Mouse (Mus musculus): ENCODE data around the gene Mfsd1.

The Mfsd1 gene

DNA sequence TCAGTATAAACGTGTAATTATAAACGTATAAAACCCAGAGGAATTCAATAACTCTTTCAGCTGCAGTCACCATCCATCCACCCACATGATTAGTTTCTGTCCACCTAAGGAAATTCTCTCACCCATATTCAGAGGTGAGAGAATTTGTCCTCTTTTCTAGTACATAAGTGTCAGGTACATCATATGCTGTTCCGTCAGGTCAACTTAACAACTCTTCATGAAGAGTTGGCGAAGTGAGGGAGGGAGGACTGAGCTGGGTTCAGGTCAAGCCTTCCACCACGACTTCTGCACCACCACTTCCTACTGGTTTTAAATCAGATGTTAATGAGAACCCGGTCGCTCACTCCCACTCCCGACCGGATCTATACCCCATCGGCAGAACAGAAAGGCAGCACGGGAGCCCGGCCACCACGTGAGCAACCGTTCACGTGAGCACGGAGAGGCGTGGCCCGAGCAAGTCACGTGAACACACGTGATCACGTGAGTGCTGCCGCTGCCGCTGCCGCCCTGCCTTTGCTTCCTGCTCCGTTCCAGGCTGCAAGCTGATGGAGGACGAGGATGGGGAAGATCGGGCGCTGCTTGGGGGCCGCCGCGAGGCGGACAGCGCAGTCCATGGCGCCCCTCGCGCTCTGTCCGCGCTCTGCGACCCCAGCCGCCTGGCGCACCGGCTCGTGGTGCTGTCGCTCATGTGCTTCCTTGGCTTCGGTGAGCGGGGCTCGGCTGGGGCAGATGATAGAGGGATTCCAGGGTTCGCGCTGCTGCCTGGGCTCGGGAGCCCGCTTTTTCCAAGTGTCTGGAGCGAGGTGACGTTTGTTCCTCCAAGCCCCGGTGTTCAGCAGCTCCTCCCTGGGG is at the start of gene Mfsd1:
Gene Mfsd1, plus strand, starts transcription at position 469 of the 852 bp plus-strand sequence.
- DNase-seq (ENCODE audit: extremely low read depth, low read depth, low spot score) = peak; percentile 23

- no peak for DNase-seq (ENCODE audit: extremely low read depth, low read depth, low spot score)
Observed at GRCm38 (mm10) chr3:67543630-67544029, 38.9 kb upstream of the Mfsd1 start.

DNA sequence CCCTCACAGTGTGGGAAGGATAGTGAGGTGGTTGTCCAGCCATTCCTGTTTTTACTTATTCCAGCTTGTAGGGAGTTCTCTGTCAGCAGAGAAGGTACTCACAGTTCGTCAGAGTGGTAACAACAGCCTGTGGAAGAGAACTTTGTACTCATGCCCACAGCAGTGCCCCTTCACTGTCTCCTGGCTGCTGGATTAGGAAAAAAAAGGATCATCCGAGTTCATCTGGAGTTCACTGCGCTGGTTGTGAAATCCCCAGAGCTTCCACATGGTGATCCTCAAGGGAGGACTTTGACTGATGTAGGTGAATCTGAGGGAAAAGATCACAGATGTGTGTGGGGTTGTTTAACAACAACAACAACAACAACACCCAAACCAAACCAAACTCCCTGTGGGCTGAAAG is 31.3 kb upstream of the Mfsd1 start:
- no peak for DNase-seq (ENCODE audit: extremely low read depth, low read depth, low spot score)

DNA sequence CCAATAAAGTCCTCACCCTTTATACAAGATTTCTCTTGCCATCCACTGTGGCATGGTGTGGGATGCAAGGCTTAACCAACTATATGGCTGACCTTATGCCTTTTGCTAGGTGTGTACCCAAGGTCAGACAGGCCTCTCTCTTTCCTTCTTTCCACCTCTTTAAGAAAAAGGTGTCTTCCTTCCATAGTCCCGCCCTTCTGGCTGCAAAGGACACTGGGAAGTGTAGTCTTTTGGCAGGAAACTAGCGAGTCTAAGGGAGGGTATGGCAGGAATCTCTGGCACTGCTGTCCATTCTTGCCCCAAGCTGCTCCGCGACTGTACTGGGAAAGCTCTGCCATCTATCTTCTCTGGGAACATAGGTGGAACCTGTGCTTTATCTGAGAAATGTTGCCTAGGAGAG is 29.3 kb upstream of the Mfsd1 start:
- DNase-seq (ENCODE audit: extremely low read depth, low read depth, low spot score) = no peak

DNA sequence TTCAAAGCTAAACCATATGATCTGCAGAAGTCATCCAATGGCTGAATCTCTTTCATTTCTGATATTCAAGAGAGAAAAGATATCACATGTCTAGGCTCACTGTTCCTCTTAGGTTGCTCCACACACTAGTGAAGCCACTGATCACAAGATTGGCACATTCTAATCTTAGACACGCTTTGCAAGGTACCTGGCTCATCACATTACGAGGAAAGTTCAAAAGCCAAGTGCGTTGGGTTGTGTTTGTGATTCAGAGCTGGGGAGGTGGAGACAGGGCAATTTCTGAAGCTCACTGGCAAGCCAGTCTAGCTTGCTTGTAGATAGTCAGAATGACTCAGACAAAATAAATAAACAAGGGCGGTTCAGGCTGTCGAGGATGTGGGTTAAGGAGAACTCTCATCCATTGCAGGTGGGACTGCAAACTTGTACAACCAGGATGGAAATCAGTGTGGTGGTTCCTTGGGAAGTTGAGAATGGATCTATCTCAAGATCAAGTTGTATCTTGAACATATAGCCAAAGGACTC is 28.6 kb upstream of the Mfsd1 start:
- DNase-seq (ENCODE audit: extremely low read depth, low read depth, low spot score) = no peak

DNA sequence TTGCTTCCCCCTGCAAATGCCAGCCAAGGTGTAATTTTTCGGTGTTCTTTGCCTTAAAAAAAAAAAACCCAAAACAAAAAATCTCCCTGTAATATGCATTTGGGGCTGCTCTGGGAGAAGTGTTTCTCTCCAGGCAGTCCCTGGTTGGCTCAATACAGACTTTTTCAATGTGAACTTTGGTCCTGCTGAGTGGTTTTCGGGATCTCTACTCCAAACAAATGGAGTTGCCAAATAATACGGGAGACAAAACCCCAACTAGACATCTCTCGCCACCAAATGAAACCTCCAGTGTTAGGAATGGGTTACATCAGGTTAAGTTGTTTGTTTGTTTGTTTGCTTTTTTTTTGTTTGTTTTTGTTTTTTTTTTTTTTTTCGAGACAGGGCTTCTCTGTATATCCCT is 27.3 kb upstream of the Mfsd1 start:
- no peak for DNase-seq (ENCODE audit: extremely low read depth, low read depth, low spot score)

DNA sequence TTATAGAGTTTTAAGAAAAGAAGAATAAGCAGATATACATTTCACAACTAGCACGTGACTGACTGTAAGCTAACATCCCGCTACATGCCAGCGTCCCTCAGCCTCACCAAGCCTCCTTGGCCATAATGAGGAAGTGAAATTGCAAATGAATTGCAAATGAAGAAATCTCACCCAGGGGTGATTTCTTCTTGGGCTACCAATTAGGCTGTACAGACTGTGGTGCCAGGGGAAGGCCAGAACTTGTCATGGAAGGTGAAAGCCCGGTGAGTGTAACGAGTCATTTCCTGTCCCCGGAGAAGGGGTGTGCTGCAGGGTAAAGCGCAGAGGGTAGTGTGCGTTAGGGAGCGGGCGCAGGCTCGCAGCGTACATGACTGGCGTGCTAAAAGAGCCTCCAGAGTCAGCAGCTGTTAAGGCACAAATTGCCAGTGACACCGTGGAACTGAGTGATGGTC is 25.3 kb upstream of the Mfsd1 start:
- DNase-seq (ENCODE audit: extremely low read depth, low read depth, low spot score) = no peak

DNA sequence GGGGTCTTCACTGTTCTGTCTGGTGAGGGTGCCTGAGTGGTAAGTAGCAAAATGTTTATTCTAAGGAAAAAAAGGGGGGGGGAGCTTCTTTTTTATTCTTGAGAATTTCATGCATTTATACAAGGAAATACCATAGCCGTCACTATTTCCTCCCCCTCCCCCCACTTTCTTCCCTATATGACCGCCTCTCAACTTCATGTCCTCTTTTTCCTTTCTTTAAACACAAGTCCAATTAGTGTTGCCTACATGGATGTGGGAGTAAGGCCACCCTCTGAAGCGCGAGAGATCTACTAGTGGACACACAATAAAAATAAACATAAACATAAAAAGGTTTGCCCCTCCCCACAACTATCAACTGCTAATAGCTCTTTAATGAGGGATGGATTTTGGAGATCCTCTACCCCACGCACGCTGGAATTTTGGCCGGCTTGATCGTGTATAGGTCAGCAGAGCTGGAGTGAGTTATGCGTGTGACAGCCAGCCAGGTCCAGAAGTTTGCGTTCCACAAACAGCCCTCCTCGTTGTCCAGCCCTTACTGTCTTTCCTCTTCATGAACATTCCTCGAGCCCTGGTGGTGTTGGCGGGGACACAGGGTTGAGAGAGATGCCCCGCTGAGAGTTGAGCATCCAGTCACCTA is 24.7 kb upstream of the Mfsd1 start:
- no peak for DNase-seq (ENCODE audit: extremely low read depth, low read depth, low spot score)

GRCm38 (mm10) chr3:67564731-67565357 is 17.7 kb upstream of the Mfsd1 start:
- no peak for DNase-seq (ENCODE audit: extremely low read depth, low read depth, low spot score)

DNA sequence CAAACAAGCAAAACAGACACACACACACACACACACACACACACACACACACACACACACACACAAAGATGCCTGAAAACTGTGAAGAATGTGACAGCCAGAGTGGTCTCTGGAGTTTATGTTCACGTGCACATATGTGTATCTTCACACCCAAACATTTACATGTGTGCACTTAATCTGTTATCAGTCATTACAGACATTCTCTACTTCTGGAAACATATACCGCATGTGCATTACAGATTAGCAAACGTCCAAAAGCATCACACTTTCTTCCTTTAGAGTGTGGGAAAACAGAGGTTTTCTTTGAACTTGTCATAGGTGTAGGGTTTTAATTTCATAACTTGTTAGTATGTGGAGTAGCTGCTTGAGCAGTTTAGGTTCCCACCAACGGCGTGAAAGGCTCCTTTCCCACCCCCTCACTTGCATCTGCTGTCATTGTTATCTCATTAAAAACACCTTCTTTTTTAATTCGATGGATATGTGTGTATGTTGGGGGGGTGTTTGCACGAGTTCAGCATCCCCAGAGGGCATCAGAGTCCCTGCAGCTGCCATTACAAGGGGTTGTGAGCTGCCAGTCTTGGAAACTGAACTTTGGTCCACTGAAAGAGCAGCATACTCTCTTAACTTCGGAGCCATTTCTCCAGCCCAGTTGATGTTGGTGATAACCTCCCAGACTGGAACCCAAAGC is 16.9 kb upstream of the Mfsd1 start:
- DNase-seq (ENCODE audit: extremely low read depth, low read depth, low spot score) = no peak

DNA sequence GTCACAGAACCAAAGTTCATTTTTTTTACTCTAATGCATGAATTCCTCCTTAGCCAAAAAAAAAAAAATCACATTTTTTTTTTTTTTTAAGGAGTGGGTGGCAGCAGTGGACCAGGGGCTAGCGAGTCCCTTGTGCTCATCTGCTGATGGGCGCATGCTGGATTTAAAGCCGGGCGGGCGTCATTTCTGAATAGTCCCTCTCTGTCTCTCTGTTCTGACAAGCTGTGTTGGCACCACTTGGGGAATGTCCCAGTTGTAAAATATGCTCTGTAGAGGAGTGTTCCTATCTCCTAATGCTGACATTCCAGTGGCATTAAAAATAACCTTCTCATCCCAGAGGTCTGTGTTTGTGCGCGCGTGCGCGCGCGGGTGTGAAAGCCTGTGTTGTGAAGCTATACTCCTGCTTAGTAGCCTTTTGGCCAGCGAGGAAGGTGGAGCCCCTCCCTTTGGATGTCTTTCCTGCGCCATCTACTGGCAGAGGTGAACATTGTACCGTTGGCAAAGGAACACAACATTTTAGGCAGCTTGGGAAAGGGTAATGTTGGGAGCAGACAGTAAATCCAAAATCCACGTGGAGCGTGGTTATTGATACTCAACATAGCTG is 14.4 kb upstream of the Mfsd1 start:
- DNase-seq (ENCODE audit: extremely low read depth, low read depth, low spot score) = no peak

- no peak for DNase-seq (ENCODE audit: extremely low read depth, low read depth, low spot score)
Observed at GRCm38 (mm10) chr3:67572918-67573317, 9.6 kb upstream of the Mfsd1 start.

- no peak for DNase-seq (ENCODE audit: extremely low read depth, low read depth, low spot score)
Observed at GRCm38 (mm10) chr3:67573523-67573922, 9.0 kb upstream of the Mfsd1 start.

GRCm38 (mm10) chr3:67576248-67576647 is 6.3 kb upstream of the Mfsd1 start:
- no peak for DNase-seq (ENCODE audit: extremely low read depth, low read depth, low spot score)

GRCm38 (mm10) chr3:67576724-67577123 is 5.8 kb upstream of the Mfsd1 start:
- no peak for DNase-seq (ENCODE audit: extremely low read depth, low read depth, low spot score)

DNA sequence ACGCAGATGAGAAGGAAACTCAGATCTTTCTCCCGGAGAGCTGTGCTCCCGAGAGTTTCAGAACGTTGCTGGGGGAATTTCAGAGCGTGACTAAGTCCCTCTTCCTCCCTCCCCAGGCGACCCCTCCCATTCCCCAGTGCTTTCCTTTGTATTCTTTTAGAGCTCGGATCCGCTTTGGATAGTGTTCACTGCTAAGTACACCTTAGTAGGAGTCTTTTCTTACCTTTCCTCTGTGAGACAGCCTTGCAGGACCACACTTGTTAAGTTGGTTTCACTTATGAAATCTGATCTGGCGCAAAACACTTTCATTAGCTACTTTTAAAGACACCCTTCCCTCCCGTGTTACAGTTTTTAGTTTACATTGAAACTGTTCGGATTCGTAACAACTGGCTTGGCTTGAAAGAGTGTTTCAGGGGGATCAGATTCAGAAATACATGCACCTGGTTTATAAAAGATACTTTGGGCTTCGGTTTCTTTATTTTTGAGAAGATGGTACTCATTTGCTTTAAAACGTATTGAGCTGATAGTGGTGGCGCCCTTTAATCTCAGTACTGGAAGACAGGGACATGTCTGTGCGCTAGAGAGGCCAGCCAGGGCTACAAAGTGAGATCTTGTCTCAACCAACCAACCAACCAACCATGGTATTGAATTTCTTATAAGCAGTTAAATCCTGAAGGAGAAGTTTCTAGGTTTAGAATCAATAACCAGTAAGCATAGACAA is 744 bp downstream of the Mfsd1 start:
- no peak for DNase-seq (ENCODE audit: extremely low read depth, low read depth, low spot score)

DNA sequence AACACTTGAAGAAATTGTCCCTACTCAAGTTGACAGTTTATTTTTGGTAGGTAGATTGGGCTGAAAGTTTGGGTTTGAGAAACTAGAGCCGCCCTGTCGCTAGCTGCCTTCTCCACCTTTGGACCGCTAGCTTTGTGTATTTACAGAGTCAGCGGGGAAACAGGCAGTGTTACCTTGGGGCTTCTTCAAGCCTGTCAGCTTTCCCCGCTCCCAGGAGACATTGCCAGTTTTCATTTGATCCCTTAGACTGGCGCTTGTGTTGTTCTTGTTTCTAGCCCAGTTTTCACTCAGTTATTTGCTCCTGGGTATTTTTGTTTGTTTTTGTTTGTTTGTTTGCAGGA is 1.3 kb downstream of the Mfsd1 start:
- no peak for DNase-seq (ENCODE audit: extremely low read depth, low read depth, low spot score)

DNA sequence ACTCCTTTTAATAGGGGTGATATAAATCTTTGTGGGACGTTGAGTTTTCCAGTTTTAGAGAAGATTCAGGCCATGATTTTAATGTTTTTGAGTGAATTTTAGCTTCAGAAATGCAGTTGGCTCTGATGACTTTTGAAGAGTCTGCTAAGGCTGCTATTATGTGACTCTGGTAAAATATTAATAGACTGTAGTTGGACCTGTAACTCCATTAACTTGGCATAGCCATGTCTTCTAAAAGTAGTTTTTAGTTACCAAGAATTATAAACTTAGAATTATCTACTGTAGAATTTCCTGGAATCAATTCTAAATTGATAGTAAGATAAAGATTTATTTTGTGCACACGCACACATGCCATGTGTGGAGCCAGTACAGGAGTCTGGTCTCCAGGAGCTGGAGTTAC is 4.0 kb downstream of the Mfsd1 start:
- DNase-seq (ENCODE audit: extremely low read depth, low read depth, low spot score) = no peak

DNA sequence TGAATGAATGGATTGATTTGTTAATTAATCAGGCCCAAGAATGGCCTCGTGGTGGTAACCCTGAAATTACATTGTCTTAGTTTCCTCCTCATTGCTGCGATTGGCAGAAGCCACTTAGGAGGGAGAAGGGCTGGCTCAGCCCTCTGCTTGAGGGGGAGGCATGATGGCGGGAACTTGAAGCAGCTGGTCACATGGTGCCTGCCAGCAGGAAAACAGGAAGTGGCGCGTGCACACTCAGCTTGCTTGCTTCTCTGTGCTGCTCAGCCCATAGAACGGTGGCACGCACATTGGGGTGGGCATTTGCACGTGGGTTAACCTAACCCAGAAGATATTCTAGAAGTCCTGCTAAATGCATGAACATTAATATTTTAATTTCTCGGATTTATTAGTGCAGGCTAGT is 4.9 kb downstream of the Mfsd1 start:
- DNase-seq (ENCODE audit: extremely low read depth, low read depth, low spot score) = no peak

- DNase-seq (ENCODE audit: extremely low read depth, low read depth, low spot score) = no peak
Observed at GRCm38 (mm10) chr3:67601616-67602138, 19.1 kb downstream of the Mfsd1 start.
